Mouse (Mus musculus): ENCODE results near the gene Pde6b.

Gene Pde6b

GRCm38 (mm10) chr5:108389744-108390143 is 1.6 kb downstream of the Pde6b start:
- DNase-seq (ENCODE audit: low read depth): no peak

GRCm38 (mm10) chr5:108403453-108403852 is 15.3 kb downstream of the Pde6b start:
- DNase-seq (ENCODE audit: low read depth): no peak

DNA sequence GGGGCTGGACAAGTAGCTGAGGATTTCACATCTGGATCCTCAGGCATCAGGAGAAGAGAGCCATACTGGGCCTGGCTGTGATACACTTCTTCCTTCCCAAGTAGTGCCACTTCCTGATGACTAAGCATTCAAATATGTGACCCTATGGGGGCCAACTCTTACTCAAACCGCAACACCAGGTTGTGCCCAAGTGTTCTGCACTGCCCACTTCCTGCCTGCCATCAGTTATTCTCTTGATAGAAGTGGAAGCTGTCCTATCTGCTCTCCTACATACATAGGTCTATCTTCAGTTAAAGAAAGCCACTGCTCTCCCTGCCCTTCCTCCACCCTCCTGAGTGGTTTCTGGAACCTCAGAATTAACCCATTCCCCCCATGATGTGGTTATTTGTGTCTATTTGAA is 17.3 kb downstream of the Pde6b start:
- DNase-seq (ENCODE audit: low read depth): peak; percentile 100

DNA sequence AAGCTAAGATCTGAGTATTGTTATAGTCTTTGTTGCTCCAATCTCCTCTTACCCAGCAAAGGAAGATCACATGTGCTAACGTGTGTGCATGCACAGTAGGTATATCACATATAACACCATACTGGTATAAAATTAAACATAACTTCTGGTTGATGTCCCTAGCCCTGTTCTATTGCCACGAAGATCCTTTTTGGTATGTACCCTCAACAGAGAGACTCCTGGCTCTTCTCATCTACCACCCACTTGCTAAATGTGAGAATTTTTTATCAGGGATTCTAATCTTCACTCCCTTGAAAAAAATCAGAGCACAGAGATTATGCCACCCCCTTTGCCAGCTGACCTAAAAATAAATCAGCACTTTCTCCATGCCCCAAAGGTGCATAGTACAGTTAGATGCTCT is 18.8 kb downstream of the Pde6b start:
- no peak for DNase-seq (ENCODE audit: low read depth)

- DNase-seq (ENCODE audit: low read depth): peak; percentile 27
These were observed 26.5 kb downstream of the Pde6b start for GRCm38 (mm10) chr5:108414711-108415110.

DNA sequence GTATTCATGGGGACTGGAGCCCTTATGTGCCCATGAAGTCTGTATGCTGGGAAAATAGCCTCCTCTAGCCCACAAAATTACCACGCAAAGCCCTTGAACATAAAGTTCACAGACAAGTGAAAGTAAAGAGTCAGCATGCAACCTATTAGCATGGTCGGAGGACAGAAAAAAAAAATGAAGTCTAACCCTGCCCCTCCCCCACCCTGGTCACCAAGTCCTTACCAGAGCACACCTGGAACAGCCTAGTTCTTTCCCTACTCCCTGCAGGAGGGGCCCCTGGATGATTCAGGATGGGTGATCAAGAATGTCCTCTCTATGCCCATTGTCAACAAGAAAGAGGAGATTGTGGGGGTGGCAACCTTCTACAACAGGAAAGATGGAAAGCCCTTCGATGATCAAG is 34.5 kb downstream of the Pde6b start:
- no peak for DNase-seq (ENCODE audit: low read depth)

GRCm38 (mm10) chr5:108423427-108423826 is 35.2 kb downstream of the Pde6b start:
- no peak for DNase-seq (ENCODE audit: low read depth)

DNA sequence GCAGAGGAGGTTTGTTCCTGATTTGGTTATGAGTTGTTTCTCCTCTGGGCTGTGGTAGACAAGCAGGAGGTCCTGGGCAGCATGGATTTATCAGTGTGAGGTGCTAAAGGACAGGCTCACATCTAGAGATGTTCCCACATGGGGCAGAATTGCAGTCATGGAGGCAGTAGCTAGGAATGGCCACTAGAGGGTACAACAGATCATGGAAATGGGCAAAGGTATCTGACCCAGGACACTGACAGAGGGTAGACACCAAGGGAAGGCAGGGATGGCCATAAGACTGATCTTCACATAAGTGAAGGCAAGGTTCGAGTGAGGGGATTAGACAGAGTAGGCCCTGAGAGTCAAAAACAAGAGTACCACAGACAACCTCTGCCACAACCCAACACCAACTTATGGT is 39.0 kb downstream of the Pde6b start:
- peak; percentile 72 for DNase-seq (ENCODE audit: low read depth)

- no peak for DNase-seq (ENCODE audit: low read depth)
These were observed 43.0 kb downstream of the Pde6b start for GRCm38 (mm10) chr5:108431196-108431595.

- peak; percentile 90 for DNase-seq (ENCODE audit: low read depth)
These were observed 45.8 kb downstream of the Pde6b start, which contains the start of gene Atp5k for GRCm38 (mm10) chr5:108433804-108434587. Gene Atp5k (minus strand): TSS chr5:108434448.

- DNase-seq (ENCODE audit: low read depth): no peak
These were observed 47.9 kb downstream of the Pde6b start for GRCm38 (mm10) chr5:108436101-108436500.

- DNase-seq (ENCODE audit: low read depth): peak; percentile 68
These were observed 58.8 kb downstream of the Pde6b start for GRCm38 (mm10) chr5:108446973-108447372.

DNA sequence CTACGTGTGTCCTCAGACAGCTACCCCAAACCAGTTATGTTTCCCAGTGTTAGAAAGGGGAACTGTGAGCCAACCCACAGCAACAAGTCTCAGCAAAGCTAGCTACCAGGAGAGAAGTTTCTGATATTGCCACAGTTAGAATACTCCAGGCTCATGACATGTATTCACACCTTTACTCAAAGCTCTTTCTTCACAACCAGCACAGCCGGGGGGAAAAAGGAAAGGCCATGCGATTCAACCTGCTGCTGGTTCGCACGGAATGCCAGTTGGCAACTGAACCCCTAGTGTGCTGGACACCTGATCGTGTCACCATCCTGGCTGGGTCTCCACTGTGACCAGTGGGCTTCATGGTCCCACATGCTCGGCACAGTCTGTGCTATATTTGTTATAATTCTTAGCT is 59.7 kb downstream of the Pde6b start:
- DNase-seq (ENCODE audit: low read depth): no peak

GRCm38 (mm10) chr5:108448785-108449668 is 60.8 kb downstream of the Pde6b start, which contains the start of gene Mfsd7a:
Gene Mfsd7a (minus strand): TSS chr5:108448891.
- DNase-seq (ENCODE audit: low read depth): no peak

DNA sequence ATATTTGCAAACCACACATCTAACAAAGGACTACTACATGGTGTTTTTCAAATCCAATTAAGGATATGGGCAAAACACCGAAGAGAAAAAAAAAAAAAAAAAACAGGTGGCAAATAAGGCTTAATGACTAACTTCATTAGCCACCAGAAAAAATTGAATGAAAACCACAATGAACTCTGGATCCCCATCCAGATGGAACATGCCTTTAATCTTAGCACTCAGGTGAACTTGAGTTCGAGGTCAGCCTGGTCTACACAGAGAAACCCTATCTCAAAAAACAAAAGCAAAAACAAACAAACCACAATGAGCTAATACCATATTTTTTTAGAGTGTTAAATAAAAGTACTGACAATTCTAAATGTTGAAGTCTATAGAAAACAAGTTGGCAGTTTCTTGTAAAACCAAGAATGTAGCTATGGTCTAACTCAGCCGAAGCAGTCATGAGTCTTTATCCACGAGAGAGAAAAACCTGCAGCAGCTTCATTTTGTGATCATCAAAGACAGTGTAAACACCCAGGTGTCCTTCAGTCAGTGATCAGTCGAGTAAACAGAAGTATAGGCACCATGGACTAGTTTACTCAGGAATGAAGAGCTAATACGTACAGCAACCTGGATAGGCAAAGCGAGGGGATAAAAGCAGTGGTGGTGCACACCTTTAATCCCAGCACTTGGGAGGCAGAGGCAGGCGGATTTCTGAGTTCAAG is 62.8 kb downstream of the Pde6b start:
- DNase-seq (ENCODE audit: low read depth): no peak

GRCm38 (mm10) chr5:108451611-108452010 is 63.4 kb downstream of the Pde6b start:
- DNase-seq (ENCODE audit: low read depth): no peak

GRCm38 (mm10) chr5:108452422-108452821 is 64.2 kb downstream of the Pde6b start:
- DNase-seq (ENCODE audit: low read depth): no peak

DNA sequence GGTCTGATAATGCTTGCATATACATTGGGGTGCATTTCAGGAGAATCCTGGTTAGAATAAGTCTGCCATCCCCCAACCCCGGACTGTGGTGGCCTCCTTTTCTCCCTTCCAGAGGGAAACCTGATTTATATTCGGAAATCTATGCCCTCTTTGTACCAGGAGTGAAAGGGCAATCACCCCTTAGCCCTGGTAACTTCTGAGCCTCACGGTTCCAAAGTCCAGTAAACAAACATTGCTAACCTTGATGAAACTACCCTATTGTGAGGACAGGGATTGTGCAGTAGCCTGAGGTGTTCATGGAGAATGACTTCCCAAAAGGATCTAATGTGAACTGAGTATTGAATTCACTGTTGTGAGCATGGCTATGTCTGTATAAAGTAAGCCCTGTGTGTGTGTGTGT is 65.9 kb downstream of the Pde6b start:
- DNase-seq (ENCODE audit: low read depth): no peak

DNA sequence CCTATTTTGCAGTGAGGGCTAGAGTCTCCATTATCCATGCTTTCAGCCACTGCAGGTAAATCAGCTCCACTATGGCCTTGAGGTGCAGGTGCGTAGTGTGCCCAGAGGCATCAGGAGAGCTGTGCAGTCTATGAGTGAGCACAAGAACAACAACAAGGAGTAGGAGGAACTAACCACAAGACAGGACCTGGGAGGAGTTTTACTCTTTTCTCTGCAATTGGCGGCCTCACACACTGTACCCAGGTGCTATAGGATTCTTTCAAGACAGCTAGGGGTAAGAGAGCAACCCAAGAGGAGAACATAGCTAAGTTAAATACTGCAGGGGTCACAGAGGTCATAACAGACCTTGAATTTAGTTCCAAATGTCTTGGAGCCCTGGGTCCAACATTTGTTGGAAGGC is 70.5 kb downstream of the Pde6b start:
- no peak for DNase-seq (ENCODE audit: low read depth)

GRCm38 (mm10) chr5:108460461-108460860 is 72.3 kb downstream of the Pde6b start:
- no peak for DNase-seq (ENCODE audit: low read depth)

- DNase-seq (ENCODE audit: low read depth): peak; percentile 95
These were observed 73.2 kb downstream of the Pde6b start, which contains the start of gene Pcgf3 for GRCm38 (mm10) chr5:108461082-108462065. Gene Pcgf3 (plus strand): TSS chr5:108461232.

Measured in 416B (cell line).